Mouse (Mus musculus) right cerebral cortex, postnatal 14 days (tissue): Measurements from ENCODE around the gene Zfp410.
"Not testable (repeated sequence)": the region's sequence is repeated elsewhere in the genome, so short reads cannot be mapped to it uniquely, and the experiment has no call there.

Experiments used
- DNase-seq: peaks from one replicate; pipeline ENCODE4 v3.0.0; 2022

Zfp410 gene

DNA sequence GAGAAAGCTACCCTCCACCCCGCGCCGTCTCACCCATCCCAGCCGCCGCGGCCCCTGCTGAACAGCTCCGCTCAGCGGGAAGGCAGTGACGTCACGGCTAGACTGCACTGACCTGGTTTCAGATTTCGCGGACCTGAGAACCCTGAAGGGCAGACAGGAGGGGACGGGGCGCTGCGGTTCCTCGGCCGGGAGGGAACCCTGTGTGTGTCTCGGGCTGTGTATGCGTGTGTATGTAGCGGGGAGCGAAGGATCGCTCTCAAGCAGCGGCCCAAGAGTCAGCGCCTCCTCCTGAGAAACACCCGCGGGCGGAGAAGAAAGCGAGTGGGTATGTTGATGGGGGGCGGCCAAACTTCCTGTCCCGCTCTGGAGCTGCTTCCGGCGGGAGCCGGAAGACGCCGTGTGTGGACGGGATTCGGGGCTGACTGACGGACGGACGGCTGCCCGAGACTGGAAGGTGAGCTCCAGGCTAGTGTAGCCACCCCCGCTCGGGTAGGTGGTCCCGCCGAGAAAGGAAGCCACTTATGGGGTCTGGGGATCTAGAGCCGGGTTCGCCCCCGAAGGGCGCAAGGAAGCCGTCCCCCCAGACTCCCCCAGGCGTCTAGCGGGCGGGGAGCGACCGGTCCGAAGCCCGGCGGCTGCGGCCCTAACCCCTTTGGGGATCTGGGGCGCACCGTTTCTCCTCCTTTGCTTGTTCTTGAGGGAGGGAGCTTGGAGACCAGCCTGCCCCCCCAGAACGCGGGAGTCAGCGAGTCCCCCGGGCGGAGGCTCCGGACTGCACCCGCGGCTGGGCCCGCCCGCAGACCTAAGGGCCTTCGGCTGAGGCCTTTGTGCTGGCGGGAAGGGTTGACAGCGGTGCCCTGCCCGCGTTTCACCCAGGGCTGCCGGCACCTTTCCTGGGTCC, at the start of gene Zfp410:
Zfp410 (plus strand) TSS at position 132 of the 901 bp plus-strand sequence.
- peak; percentile 77 for DNase-seq

- no peak for DNase-seq
Observed at GRCm38 (mm10) chr12:84267264-84267663, 49.4 kb upstream of the Zfp410 start.

DNA sequence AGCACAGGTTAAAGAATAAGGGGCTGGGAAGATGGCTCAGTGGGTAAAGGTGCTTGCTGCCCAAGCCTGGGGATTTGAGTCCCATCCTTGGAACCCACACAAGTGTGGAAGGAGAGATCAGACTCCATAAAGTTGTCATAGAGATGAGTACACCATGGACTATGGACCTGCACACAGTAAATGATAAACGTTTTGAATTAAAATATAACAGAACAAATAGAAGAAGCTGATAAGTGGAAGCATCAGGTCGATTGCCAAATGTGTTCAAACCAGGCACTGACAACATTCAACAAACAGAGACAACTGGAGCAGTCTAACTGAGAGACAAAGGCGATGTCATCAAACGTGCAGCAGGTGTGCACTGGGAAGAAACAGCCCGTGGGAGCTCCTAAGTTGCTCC, 43.3 kb upstream of the Zfp410 start:
- no peak for DNase-seq

DNA sequence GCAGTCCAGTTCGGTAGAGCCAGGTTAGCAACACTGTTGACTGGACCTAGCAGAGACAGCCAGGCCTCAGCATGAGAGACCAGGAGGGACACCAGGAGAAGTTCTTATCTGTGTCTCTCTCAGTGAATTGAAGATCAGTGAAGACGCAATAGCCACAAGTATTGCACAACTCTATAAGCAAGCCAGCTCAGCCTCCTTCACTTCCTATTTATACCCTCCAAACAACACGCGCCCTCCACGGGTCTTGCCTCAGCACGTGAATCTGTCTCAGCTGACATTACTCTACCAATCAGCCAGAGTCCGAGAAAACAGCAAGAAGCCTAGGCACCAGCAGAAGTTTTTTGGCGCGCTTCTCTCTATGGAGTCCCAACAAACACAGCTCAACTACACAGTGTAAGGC, 41.4 kb upstream of the Zfp410 start:
- no peak for DNase-seq

GRCm38 (mm10) chr12:84276288-84276687, 40.4 kb upstream of the Zfp410 start:
- no peak for DNase-seq

DNA sequence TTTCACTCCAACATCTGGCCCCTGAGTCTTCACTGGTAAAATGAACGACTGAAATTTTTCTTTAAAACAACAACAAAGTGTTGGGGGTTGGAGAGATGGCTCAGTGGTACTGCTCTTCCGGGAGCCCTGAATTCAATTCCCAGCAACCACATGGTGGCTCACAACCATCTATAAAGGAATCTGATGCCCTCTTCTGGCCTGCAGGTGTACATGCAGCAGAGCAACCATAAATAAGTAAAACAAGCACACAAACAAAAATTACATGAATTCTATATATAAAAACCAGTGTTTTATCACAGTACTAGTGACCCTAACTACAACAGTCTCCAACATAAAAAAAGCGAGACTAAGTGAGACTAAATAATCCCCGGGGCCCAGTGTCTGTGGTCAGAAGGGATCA, 39.9 kb upstream of the Zfp410 start:
- no peak for DNase-seq

DNA sequence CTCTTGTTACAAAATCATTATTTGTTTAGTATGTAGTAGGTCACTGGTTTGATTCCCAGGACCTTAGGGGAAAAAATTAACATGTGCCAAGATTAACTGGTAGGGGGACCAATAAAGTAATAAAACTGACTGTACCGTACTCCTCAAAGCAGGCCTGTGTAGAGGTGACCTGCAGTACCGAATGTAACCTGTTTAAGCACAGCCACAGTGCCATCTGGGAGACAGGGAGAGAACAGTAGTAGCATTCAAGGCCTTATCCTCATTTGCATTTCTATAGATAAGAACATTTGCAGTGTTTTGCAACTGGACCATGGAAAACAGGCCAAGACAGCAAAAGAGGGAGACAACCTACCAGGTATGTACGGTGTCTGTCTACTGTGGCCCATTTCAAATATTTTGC, 38.8 kb upstream of the Zfp410 start:
- DNase-seq, result no peak

DNA sequence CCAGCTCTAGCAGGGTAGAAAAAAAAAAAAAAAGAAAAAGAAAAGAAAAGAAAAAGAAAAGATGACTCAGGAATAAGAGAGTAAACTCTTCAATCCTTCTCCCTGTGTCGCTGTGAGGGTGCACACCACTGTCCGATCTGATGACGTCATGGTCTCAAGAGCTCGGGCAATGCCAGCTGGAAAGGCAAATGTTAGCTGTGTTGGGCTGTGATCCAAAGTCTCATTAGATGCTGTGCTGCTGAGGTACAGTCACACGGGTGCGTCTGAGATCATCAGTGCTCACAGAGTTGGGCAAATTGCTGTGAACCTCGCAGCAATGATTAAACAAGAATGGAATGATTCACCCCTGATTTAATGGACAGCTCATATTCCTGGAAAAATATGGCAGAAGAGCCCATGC, 37.8 kb upstream of the Zfp410 start:
- DNase-seq, result no peak

DNA sequence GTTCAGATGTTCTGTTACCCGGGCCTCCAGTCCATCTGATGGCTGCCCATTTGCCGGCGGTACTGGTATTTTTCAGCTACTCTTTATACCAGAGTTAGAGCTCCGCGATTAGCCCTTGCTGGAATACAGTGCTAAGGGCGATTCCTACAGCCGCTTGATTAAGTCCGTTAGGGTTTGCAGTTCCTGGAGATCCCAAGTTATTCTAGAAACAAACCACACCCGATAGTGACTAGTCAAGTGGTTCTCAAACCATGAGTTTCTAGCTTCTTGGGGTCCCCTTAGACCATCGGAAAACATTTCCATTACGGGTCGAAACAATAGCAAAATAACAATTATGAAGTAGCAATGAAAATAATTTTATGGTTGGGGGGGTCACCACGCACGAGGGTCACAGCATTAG, 32.3 kb upstream of the Zfp410 start:
- no peak for DNase-seq

- peak; percentile 90 for DNase-seq
Observed at GRCm38 (mm10) chr12:84284885-84285592, 31.6 kb upstream of the Zfp410 start, which contains the start of gene Ptgr2. TSS of gene Ptgr2 (plus strand) at chr12:84285232.

DNA sequence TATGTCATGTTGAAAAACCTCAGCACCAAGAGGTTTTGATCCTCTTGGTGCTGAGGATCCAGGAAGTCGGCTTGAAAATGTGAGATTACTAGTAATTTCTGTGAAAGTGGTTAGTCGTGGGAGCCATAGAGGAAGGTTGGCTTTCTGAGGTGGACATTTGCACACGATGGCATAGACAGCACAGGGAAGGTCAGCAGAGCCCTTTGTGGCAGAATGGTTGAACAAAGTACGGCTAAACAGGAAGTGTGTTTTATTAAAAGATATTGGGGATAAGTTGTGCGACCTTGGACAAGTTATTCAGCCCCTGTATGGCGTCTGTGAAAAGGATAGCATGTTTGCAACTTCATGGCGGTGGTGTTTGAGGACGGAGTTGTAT, 31.1 kb upstream of the Zfp410 start:
- DNase-seq, result no peak

- peak; percentile 22 for DNase-seq
Observed at GRCm38 (mm10) chr12:84288461-84288860, 28.2 kb upstream of the Zfp410 start.

DNA sequence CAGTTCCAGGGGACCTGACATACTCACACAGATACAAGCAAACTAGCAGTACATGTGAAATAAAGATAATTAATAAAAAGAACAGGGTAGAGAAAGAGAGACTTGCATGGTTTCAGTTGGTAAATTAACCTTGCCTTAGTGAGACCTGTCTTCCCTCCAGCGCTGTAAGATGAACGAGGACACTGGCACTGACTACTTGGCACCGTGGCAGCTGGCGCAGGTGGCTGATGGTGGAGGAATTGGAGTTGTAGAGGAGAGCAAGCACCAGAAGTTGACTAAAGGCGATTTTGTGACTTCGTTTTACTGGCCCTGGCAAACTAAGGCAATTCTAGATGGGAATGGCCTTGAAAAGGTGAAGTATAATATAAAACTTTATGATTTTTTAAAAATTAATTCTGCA, 18.8 kb upstream of the Zfp410 start:
- no peak for DNase-seq

- no peak for DNase-seq
Observed at GRCm38 (mm10) chr12:84299265-84299664, 17.4 kb upstream of the Zfp410 start.

DNA sequence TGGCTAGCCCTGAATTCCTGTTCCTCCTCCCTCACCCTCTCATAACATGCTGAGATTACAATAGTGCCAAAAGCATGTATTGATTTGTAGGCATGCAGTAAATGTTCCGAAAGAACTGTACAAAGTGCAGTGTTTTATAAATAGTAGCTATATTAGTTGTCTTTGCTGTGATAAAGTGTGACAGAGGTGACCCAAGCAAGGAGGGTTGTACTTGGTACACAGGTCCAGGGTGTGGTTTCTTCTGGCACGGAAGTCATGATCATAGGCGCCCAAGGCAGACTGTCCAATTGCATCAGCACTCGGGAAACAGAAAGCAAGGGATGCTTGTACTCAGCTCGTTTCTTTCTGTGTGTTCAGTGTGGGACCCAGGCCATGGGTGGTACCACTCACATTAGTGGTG, 12.6 kb upstream of the Zfp410 start:
- DNase-seq, result no peak

DNA sequence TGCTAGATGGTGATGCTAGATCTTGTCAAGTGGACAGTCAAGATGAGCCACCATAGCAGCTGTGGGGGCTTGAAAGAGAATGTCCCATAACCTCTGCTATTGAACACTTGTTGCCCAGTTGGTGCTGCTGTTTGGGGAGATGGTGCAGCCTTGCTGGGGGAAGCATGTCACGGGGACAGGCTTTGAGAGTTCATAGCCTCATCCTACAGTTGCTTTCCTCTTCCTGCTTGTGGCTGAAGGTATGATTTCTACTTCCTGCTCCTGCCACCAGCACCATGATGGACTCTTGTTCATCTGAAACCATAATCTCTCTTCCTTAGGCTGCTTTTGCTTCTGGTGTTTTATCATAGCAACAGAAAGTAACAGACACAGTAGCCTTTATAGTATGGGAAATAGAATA, 12.1 kb upstream of the Zfp410 start:
- DNase-seq, result no peak

DNA sequence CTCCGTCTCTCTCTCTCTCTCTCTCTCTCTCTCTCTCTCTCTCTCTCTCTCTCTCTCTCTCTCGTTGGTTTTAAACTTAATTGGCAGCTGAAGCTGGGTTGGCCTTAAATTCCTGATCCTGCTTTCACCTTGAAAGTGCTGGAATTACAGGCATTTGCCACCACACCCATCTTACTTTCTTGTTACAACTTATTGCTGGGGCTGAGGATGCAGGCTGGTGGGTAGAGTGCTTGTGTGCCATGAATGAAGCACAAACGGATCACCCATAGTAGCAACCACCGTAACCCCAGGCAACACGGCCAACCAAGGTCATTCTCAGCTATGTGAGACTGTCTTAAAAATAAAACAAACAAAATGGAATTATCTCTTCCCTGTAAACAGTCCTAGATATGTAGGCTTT, 5.3 kb upstream of the Zfp410 start:
- DNase-seq, result no peak

DNA sequence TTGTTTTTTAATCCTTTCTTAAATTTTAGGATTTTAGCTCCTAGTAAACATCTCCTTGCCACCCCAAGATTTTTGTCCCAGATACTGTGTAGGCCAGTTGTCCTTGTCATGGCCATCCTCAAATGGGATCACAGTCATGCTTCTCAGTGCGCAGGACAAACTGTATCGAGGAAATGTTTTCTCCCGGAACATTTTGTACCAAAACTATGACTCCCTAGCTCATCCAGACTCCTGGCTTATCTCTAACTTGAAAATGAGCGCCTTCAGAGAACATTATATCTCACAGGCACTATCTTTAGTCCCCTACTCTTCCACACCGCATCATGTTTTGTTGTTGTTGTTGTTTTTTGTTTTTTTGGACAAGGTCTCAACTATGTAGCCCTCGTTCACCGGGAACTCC, 646 bp upstream of the Zfp410 start:
- DNase-seq, result no peak

DNA sequence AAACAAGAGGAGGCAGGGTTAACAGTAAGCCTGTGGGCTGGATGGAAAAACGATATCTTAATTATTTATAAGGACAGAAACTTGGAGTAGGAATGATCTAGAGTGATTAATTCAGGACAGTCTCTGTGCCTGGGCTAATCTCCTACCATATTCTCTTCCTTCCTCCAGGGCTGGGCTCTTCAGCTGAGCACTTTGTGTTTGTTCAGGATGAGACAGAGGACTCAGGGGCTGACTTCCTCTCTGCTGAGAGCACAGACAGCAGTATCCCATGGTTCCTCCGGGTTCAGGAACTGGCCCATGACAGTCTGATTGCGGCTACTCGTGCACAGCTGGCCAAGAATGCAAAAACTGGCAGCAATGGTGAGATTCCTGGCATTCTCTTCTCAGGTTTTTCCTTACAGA, 10.5 kb downstream of the Zfp410 start:
- DNase-seq, result no peak

DNA sequence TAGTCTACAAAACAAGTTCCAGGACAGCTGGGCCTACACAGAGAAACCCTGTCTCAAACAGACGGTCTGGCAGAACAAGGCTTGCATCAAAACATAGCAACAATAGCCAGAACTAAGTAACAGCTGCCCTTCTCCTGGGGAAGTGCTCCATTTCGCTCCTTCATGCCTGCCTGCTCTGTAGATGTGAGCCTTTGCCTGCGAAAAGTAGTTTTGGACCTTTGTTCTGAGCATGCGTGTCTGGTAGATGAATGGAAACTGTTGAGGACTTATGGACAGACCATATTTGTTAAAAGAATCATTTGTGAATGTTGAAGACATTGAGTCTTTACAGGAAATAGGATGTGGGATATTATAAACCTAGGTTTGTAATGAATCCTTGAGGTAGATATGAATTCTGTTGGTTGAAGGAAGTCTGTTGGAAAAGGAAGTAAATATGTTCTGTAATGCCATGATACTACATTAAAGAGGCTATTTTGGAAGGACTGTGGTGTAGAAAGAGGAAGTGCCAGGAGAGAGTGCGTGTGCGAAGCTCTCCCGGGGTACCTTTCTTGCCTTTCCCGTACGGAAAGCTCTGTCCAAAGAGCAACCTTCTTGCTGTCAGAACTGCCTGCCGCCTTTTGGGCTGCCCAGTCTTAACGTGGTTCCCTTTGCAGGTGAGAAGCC, 20.4 kb downstream of the Zfp410 start:
- DNase-seq, result no peak

GRCm38 (mm10) chr12:84347192-84347591, 30.5 kb downstream of the Zfp410 start:
- DNase-seq, result no peak

- DNase-seq, result not testable (repeated sequence)
Observed at GRCm38 (mm10) chr12:84358699-84359098, 42.0 kb downstream of the Zfp410 start.
